Mouse (Mus musculus): Measurements from ENCODE around the gene Gabpb2. TPM values are rescaled to one million over a fixed set of nuclear protein-coding genes. Genes with fewer than 3 reads are reported as not detected.

Gabpb2 gene
- polyA plus RNA-seq, 1 experiment from 2014 or later: 6.0 TPM

DNA sequence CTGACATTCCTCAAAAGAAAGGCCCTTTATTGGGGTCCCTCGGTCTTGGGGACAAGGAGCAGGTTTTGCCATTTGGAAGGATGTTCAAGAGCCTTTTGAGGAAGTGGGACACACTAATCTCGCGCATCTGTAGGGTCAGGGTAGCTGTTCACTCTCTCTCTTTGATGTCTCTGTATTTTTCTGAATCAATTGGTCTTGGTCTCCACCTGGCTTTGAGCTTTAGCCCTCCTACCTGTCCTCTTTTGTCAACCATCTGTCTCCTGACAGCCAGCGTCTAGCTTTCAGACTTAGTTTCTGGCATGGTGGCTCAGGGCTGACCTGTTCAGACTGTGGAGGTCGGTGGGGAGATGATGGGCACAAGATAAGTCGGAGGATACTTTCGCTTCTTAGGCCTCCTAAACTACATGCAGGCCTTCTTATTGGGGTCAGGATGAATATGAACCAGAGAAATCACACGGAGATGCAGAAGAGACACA lies 58.2 kb downstream of the Gabpb2 start:
- Histone ChIP-seq H3K4me1 (ENCODE audit: control insufficient read depth, insufficient read depth, low read length) (peaks cover 28% of the 10 kb centered on the region), H3K27me3 (replicated peaks; ENCODE audit: control insufficient read depth, insufficient read depth, low read length) (no peaks in the 10 kb centered on the region), H3K9ac (ENCODE audit: low read depth, low read length) (peak overlapping the region; percentile 63), H3K9me3 (ENCODE audit: control insufficient read depth, low read length) (no peaks in the 10 kb centered on the region), H3K4me2 (ENCODE audit: low read depth, low read length) (peak overlapping the region; percentile 90), H3K36me3 (ENCODE audit: control insufficient read depth, insufficient read depth, low read length) (no peaks in the 10 kb centered on the region), H3K27ac (ENCODE audit: low read length) (no peak overlapping the region; the same call in 1 of the 2 replicates), H3K4me3 (ENCODE audit: low read length) (peak overlapping the region; percentile 64)
- WGBS: 23% methylated on average over 8 of the region's 8 CpGs
- ATAC-seq: no peak

DNA sequence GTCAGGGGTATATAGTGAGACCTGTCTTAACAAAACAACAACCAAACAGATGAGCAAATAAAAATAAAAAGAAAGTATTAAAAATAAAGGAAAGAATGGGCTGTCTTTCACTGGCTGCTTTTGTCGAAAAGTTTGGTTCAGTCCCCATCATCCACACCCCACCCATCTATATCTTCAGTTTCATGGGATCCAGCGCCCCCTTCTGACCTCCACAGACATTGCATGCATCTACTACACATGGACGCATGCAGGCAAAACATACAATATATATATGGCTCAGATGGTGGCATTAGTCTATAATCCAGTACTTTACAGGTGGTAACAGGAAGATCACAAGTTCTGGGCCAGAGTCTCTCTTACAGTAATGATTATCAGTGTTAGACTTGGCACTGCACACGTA lies 63.8 kb downstream of the Gabpb2 start:
- no peak overlapping the region for H3K9ac ChIP-seq (ENCODE audit: low read depth, low read length)
- no peak overlapping the region for H3K4me2 ChIP-seq (ENCODE audit: low read depth, low read length)
- H3K4me3 ChIP-seq (ENCODE audit: low read length): no peak overlapping the region
- H3K27ac ChIP-seq (ENCODE audit: low read length): no peak overlapping the region
- no peaks in the 10 kb centered on the region for H3K27me3 ChIP-seq (replicated peaks; ENCODE audit: control insufficient read depth, insufficient read depth, low read length)
- no peaks in the 10 kb centered on the region for H3K36me3 ChIP-seq (ENCODE audit: control insufficient read depth, insufficient read depth, low read length)
- H3K9me3 ChIP-seq (ENCODE audit: control insufficient read depth, low read length): no peaks in the 10 kb centered on the region
- no peaks in the 10 kb centered on the region for H3K4me1 ChIP-seq (ENCODE audit: control insufficient read depth, insufficient read depth, low read length)
- WGBS: 47% methylated on average over 4 of the region's 4 CpGs
- ATAC-seq: no peak

DNA sequence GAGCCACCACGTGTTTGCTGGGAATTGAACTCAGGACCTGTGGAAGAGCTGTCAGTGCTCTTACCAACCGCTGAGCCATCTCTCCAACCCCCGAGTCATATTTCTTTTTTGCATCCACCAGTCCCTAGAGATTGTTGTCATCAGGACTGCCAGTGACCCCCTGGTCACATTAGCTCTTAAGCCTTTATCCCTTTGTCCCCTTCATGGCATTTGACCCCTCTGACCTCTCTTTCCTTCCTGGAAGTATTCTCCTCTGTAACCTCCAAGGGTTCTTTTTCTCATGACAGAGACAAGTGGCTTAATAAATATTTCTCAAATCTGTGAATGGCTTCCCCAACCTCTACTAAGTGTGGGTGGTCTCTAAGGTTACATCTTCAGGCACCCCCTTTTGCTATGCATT lies 69.8 kb downstream of the Gabpb2 start:
- Histone ChIP-seq H3K4me3 (ENCODE audit: low read length) (no peak overlapping the region), H3K27ac (ENCODE audit: low read length) (no peak overlapping the region), H3K4me1 (ENCODE audit: control insufficient read depth, insufficient read depth, low read length) (no peaks in the 10 kb centered on the region), H3K4me2 (ENCODE audit: low read depth, low read length) (no peak overlapping the region), H3K36me3 (ENCODE audit: control insufficient read depth, insufficient read depth, low read length) (no peaks in the 10 kb centered on the region), H3K27me3 (replicated peaks; ENCODE audit: control insufficient read depth, insufficient read depth, low read length) (no peaks in the 10 kb centered on the region), H3K9me3 (ENCODE audit: control insufficient read depth, low read length) (no peaks in the 10 kb centered on the region), H3K9ac (ENCODE audit: low read depth, low read length) (no peak overlapping the region)
- ATAC-seq: no peak
- 68% methylated on average over 3 of the region's 3 CpGs for WGBS

DNA sequence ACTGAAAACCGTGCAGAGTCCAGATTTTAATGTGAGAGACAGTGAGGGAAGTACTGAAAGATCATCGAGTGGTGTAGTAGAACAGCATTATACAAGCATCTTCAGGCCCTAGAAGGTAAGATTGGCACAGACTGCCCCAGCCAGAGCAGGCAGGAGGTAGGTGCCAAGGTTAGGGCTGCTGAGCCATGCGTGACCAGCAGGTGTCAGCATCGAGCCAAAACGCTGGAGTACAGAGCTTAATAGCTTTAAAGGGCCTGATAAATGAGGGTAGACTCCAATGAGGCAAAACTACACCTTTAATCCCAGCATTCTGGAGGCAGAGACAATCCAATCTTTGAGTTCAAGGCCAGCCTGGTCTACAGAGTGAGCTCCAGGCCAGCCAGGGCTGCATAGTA lies 75.1 kb downstream of the Gabpb2 start:
- Histone ChIP-seq H3K9me3 (ENCODE audit: control insufficient read depth, low read length) (no peaks in the 10 kb centered on the region), H3K4me2 (ENCODE audit: low read depth, low read length) (no peak overlapping the region), H3K4me1 (ENCODE audit: control insufficient read depth, insufficient read depth, low read length) (no peaks in the 10 kb centered on the region), H3K27ac (ENCODE audit: low read length) (no peak overlapping the region), H3K27me3 (replicated peaks; ENCODE audit: control insufficient read depth, insufficient read depth, low read length) (no peaks in the 10 kb centered on the region), H3K9ac (ENCODE audit: low read depth, low read length) (no peak overlapping the region), H3K36me3 (ENCODE audit: control insufficient read depth, insufficient read depth, low read length) (no peaks in the 10 kb centered on the region), H3K4me3 (ENCODE audit: low read length) (no peak overlapping the region)
- peak; percentile 82; the same call in 1 of the 2 replicates for ATAC-seq
- 8% methylated on average over 5 of the region's 5 CpGs for WGBS

DNA sequence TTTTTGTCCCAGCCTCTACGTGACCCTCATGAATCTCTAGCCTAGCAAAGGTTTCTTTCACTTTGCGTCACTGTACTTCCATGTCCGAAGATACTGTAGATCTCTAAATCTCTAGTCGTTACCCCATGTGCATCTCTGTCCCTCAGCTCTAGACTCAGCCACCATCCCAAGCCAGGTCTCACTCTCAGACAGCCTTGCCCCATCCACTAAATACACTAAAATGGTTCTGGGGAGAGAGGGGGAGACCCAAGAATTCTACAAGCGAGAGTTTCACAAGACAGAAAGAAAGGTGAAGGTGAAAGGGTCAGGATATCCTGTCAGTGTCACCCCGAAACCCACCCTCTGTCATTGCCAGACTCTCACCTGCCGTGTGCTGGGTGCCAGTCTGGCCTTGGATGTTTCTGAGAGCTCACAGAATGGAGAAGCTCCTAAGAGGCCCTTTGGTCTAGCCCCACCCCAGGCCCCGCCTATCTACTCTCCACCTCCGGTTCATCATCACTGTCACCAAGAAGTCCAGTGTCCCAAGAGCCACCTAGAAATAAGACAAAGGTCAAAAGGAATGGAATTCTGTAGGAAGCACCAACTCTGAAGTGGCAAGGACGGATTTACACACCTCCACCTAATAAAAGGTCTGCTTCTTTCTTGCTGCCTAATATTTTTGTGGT lies 75.6 kb downstream of the Gabpb2 start, which contains the start of gene Tnfaip8l2:
Gene Tnfaip8l2 (minus strand): TSS at position 409 of the 665 bp plus-strand sequence.
- H3K9me3 ChIP-seq (ENCODE audit: control insufficient read depth, low read length): no peaks in the 10 kb centered on the region
- peak; percentile 54 for ATAC-seq

DNA sequence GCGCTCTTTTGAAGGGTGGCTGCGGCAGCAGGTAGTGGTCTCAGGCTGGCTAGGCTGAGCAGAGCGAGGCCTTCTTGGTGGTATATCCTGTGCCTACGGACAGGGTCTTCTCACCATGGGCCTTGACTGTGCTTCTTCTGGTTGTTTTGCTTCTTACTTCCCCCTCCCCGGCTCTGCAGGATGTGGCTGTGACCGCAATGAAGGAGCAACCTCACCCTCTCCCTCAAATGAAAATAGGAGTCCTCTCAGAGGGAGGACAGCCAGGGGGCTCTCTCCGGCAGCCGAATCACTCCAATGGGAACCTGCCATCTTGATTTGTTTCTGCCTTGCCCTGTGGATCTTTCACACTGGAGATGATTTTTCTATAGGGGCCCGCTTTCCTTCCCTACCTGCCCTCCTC lies 76.2 kb downstream of the Gabpb2 start:
- Histone ChIP-seq H3K4me2 (ENCODE audit: low read depth, low read length) (no peak overlapping the region), H3K4me3 (ENCODE audit: low read length) (no peak overlapping the region), H3K27me3 (replicated peaks; ENCODE audit: control insufficient read depth, insufficient read depth, low read length) (no peaks in the 10 kb centered on the region), H3K9ac (ENCODE audit: low read depth, low read length) (no peak overlapping the region), H3K36me3 (ENCODE audit: control insufficient read depth, insufficient read depth, low read length) (no peaks in the 10 kb centered on the region), H3K27ac (ENCODE audit: low read length) (no peak overlapping the region), H3K9me3 (ENCODE audit: control insufficient read depth, low read length) (no peaks in the 10 kb centered on the region), H3K4me1 (ENCODE audit: control insufficient read depth, insufficient read depth, low read length) (no peaks in the 10 kb centered on the region)
- 90% methylated on average over 9 of the region's 9 CpGs for WGBS
- ATAC-seq: no peak

More for the DNA sequence above, 75.6 kb downstream of the Gabpb2 start, which contains the start of gene Tnfaip8l2:
- no peak within 1 kb of the TSS for H3K27ac ChIP-seq (ENCODE audit: low read length)
- 83% methylated on average over 10 of the region's 10 CpGs for WGBS
- H3K27me3 ChIP-seq (replicated peaks; ENCODE audit: control insufficient read depth, insufficient read depth, low read length): no peaks in the 10 kb centered on the region
- no peak within 1 kb of the TSS for H3K4me2 ChIP-seq (ENCODE audit: low read depth, low read length)
- no peak within 1 kb of the TSS for H3K9ac ChIP-seq (ENCODE audit: low read depth, low read length)
- no peak within 1 kb of the TSS for H3K4me3 ChIP-seq (ENCODE audit: low read length)
- H3K4me1 ChIP-seq (ENCODE audit: control insufficient read depth, insufficient read depth, low read length): no peaks in the 10 kb centered on the region
- no peaks in the 10 kb centered on the region for H3K36me3 ChIP-seq (ENCODE audit: control insufficient read depth, insufficient read depth, low read length)

DNA sequence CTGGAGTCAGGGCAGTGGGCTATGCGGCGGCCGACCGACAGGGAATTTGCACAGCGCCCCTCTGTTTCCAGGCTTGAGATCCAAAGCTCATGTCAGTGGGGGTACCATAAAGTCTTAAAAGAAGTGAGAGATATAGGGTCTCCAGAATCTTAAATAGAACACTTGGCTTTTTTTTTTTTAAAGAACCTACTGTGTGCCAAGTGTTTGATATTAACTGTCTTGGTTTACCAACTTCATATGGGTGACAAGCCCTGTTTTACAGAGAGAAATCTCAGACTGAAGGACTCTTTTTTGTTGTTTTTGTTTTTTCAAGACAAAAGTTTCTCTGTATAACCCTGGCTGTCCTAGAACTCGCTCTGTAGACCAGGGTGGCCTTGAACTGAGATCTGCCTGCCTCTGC lies 76.9 kb downstream of the Gabpb2 start:
- WGBS: 88% methylated on average over 6 of the region's 6 CpGs
- Histone ChIP-seq H3K4me2 (ENCODE audit: low read depth, low read length) (no peak overlapping the region), H3K27me3 (replicated peaks; ENCODE audit: control insufficient read depth, insufficient read depth, low read length) (no peaks in the 10 kb centered on the region), H3K4me1 (ENCODE audit: control insufficient read depth, insufficient read depth, low read length) (no peaks in the 10 kb centered on the region), H3K9me3 (ENCODE audit: control insufficient read depth, low read length) (no peaks in the 10 kb centered on the region), H3K9ac (ENCODE audit: low read depth, low read length) (no peak overlapping the region), H3K27ac (ENCODE audit: low read length) (no peak overlapping the region), H3K36me3 (ENCODE audit: control insufficient read depth, insufficient read depth, low read length) (no peaks in the 10 kb centered on the region), H3K4me3 (ENCODE audit: low read length) (no peak overlapping the region)
- no peak for ATAC-seq

DNA sequence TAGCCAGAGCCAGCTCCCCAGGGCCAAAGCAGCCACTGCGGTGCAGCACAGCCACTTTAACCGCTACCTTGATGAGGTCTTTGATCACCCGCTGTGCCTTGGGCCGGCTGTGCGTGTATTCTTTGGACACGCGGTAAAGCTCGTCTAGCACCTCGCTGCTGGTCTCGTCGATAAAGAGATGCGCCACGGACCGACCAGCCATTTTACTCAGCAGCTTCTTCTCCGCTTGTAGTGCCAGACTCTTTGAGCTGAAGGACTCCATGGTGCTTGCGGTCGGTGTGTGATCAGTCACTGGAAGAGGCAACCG lies 77.5 kb downstream of the Gabpb2 start:
- Histone ChIP-seq H3K9ac (ENCODE audit: low read depth, low read length) (no peak overlapping the region), H3K27me3 (replicated peaks; ENCODE audit: control insufficient read depth, insufficient read depth, low read length) (no peaks in the 10 kb centered on the region), H3K9me3 (ENCODE audit: control insufficient read depth, low read length) (no peaks in the 10 kb centered on the region), H3K4me3 (ENCODE audit: low read length) (no peak overlapping the region), H3K4me2 (ENCODE audit: low read depth, low read length) (no peak overlapping the region), H3K4me1 (ENCODE audit: control insufficient read depth, insufficient read depth, low read length) (peaks cover 2% of the 10 kb centered on the region), H3K27ac (ENCODE audit: low read length) (no peak overlapping the region), H3K36me3 (ENCODE audit: control insufficient read depth, insufficient read depth, low read length) (no peaks in the 10 kb centered on the region)
- ATAC-seq: no peak
- WGBS: 67% methylated on average over 18 of the region's 18 CpGs

DNA sequence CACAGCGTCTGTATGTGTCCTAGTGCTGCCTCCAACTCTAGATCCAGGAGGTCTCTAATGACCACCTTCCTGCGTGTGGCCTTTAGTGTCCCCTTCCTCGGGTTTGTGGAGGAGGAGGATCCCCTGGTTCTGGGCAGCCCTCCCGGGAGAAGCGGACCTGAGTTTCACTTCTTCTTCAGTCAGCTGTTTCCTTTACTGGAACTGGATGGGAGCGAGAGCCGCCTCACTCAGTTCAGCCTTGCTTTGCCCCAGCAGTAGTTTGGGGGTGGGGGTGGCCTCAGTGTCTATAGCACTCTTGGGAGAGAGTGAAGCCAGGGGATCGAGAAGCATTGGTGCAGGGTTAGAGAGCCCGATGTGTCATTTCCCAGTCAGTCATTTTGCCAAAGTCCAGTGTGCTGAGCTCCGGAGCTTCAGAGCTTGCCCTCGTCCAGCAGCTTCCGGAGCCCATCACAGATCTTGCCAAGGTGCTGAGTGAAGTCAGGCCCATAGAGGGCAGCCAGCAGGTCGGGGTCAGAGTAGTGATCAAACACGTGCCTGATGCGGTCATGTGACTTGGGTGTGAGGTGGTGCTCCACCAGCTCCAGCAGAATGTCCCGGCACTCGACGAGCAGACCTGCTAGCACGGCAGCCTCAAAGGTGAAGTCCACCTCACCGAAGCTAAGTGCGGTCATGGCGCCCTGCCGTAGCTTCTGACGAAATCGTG lies 78.0 kb downstream of the Gabpb2 start:
- no peak for ATAC-seq

More for the DNA sequence above, 78.0 kb downstream of the Gabpb2 start:
- H3K36me3 ChIP-seq (ENCODE audit: control insufficient read depth, insufficient read depth, low read length): no peaks in the 10 kb centered on the region
- no peaks in the 10 kb centered on the region for H3K9me3 ChIP-seq (ENCODE audit: control insufficient read depth, low read length)
- H3K27ac ChIP-seq (ENCODE audit: low read length): no peak overlapping the region
- no peak overlapping the region for H3K4me3 ChIP-seq (ENCODE audit: low read length)
- H3K4me2 ChIP-seq (ENCODE audit: low read depth, low read length): no peak overlapping the region
- H3K4me1 ChIP-seq (ENCODE audit: control insufficient read depth, insufficient read depth, low read length): peaks cover 5% of the 10 kb centered on the region
- no peak overlapping the region for H3K9ac ChIP-seq (ENCODE audit: low read depth, low read length)
- H3K27me3 ChIP-seq (replicated peaks; ENCODE audit: control insufficient read depth, insufficient read depth, low read length): no peaks in the 10 kb centered on the region
- 72% methylated on average over 25 of the region's 25 CpGs for WGBS
